Mouse (Mus musculus): Measurements from ENCODE around the gene Cherp. TPM values are rescaled to one million over a fixed set of nuclear protein-coding genes. Genes with fewer than 3 reads are reported as not detected.

Gene Cherp
- polyA plus RNA-seq (2016; fragmentation: Nextera tagmentation; extraction: Ambion mirVana) = 61.2 and 72.2 TPM in 2 replicates

DNA sequence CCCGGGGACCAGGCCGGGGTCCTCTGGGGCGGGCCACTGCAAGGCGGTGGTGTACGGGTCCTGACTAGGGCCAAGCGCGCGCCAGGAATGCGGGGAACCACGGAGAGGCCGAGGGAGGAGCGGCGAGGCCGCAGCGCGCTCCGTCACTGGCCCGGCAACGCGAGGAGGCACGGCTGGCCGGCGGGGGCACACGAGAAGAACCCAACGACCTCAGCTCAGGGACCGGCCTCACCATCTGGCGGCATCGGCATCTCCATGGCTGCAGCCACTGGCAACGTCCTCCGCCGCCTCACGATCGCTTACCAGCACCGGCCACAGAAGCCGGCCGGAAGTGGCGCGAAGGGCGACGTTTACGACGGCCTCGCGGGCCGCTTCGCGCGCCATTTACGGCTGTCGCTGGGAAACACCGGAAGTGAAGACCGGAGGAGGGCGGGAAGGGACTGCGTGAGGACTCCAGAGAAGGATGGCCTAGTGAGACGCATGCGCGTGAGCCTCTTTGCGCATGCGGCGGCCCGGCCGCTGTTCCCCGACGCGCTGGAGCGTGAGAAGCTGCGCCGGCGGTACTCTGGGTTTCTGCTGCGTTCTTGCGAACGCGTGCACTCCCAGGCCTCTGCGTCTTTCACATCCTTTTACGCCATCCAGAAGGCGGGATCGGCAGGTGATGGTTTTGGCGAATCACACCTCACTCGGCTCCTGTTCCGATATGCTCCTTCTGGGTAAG lies at the start of gene Cherp:
TSS of gene Cherp (minus strand) at position 401 of the 721 bp plus-strand sequence.
- peak within 1 kb of the TSS; percentile 84 for H3K9ac ChIP-seq (replicated peaks)
- peak within 1 kb of the TSS; percentile 83 for H3K27ac ChIP-seq
- WGBS = under 1% methylated on average over 80 of the region's 80 CpGs
- 0 out of 2 replicates have a peak, but pooled peaks cover 3% of the 10 kb centered on the region for H3K9me3 ChIP-seq
- H3K27me3 ChIP-seq = no peaks in the 10 kb centered on the region
- H3K4me1 ChIP-seq (replicated peaks) = peaks cover 18% of the 10 kb centered on the region
- peak within 1 kb of the TSS; percentile 98 for H3K4me2 ChIP-seq
- H3K4me3 ChIP-seq (replicated peaks) = peak within 1 kb of the TSS; percentile 89
- peak; percentile 93 for ATAC-seq (ENCODE audit: insufficient number of reproducible peaks, insufficient read depth, low FRiP score, low TSS enrichment, low read depth)
- peaks cover 49% of the 10 kb centered on the region for H3K36me3 ChIP-seq

DNA sequence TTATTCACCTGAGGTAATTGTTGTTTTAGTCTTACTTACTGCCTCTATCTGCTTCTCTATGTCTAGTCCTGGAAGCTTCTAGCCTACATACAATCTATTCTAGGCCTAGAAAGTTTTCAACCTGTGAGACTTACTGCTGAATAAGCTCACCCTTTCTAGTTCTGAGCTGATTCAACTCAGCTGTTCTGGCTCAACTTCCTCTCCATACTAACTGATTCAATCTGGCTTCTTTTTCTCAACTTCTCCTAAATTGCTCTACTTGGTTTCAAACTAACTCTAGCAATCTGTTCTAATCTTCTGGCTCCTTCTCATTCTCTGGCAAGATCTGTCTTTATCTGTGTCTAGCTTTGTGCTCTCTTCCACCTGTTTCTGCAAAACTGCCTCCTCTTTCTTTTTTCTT lies 46.9 kb upstream of the Cherp start:
- Histone ChIP-seq H3K9ac (replicated peaks) (no peak overlapping the region), H3K36me3 (peaks cover 17% of the 10 kb centered on the region), H3K27me3 (no peaks in the 10 kb centered on the region), H3K4me3 (replicated peaks) (no peak overlapping the region), H3K27ac (no peak overlapping the region), H3K4me1 (replicated peaks) (no peaks in the 10 kb centered on the region), H3K9me3 (no peaks in the 10 kb centered on the region), H3K4me2 (no peak overlapping the region)
- ATAC-seq (ENCODE audit: insufficient number of reproducible peaks, insufficient read depth, low FRiP score, low TSS enrichment, low read depth) = no peak

DNA sequence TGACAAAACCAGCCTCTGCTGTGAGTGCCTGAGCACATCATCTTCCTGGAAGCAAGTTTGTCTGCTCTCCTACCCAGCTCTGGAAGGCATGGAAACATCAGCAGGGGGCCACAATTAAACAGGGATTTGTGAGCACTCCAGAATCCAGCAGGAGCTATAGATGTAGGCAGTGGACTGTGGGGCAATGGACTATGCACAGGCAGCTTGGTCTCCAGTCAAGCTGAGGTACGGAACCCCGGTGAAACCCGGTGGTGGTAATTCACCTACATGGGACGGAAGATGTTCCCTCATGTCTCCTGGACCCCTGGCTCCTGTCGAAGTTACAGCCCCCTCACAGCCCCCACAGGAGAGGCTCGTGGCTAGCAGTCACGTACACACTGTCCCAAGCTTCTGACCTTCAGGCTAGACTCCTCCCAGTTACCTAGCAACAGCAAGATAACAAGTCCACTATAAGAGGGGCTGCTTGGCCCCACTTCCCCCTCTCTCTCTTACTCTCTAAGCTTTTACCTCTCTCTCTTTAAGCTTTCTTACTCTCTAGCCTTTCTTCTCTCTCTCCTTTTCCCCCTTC lies 42.5 kb upstream of the Cherp start:
- Histone ChIP-seq H3K36me3 (peaks cover 11% of the 10 kb centered on the region; the same call in 1 of the 2 replicates), H3K9me3 (no peaks in the 10 kb centered on the region), H3K4me1 (replicated peaks) (no peaks in the 10 kb centered on the region), H3K4me2 (no peak overlapping the region), H3K4me3 (replicated peaks) (no peak overlapping the region), H3K27me3 (no peaks in the 10 kb centered on the region), H3K9ac (replicated peaks) (no peak overlapping the region), H3K27ac (no peak overlapping the region)
- 82% methylated on average over 7 of the region's 7 CpGs for WGBS
- ATAC-seq (ENCODE audit: insufficient number of reproducible peaks, insufficient read depth, low FRiP score, low TSS enrichment, low read depth) = no peak

DNA sequence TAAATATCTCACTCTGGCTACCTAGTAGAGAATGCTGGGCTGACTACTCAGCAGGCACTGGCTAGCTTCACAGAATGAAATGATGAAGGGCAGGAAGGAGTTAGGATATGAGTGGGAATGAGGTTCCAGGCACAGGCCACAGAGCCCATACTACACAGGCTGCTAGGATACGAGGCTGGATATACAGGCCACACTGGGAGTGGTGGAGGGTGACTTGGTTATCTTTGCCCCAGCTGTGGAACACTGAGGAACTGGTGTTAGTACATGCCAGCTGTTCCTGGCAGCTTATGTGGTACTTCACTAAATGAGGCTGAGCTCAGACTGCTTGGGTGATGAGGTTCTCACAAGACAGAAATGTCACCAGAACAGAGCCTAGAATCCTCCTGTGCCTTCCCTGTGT lies 38.1 kb upstream of the Cherp start:
- no peak overlapping the region for H3K9ac ChIP-seq (replicated peaks)
- H3K4me3 ChIP-seq (replicated peaks) = no peak overlapping the region
- no peak overlapping the region for H3K27ac ChIP-seq
- no peaks in the 10 kb centered on the region for H3K27me3 ChIP-seq
- no peak overlapping the region for H3K4me2 ChIP-seq
- H3K4me1 ChIP-seq (replicated peaks) = peaks cover 3% of the 10 kb centered on the region; the same call in 1 of the 2 replicates
- WGBS = 100% methylated on average over 1 of the region's 1 CpGs
- no peaks in the 10 kb centered on the region for H3K9me3 ChIP-seq
- H3K36me3 ChIP-seq = peaks cover 3% of the 10 kb centered on the region; the same call in 1 of the 2 replicates
- no peak for ATAC-seq (ENCODE audit: insufficient number of reproducible peaks, insufficient read depth, low FRiP score, low TSS enrichment, low read depth)

DNA sequence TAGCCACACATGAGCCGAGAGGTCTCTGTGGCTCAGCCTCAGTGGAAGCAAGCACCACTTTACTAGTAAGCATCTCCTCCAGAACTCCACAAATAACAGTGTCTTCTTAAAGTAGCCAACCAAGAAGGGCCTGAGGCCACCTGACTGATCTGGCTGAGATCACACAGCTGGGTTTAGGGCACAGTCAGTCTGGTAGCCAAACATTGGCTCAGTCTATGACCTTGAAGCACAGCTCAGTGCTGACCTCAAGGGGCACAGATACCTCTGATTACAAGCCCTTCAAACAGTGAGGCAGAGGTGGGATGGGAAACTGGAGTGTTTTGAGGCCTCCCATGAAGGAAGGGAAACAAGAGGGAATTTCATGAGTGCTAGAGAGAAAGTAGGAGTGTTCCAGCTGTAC lies 37.6 kb upstream of the Cherp start:
- H3K9me3 ChIP-seq = no peaks in the 10 kb centered on the region
- no peak overlapping the region for H3K4me2 ChIP-seq

DNA sequence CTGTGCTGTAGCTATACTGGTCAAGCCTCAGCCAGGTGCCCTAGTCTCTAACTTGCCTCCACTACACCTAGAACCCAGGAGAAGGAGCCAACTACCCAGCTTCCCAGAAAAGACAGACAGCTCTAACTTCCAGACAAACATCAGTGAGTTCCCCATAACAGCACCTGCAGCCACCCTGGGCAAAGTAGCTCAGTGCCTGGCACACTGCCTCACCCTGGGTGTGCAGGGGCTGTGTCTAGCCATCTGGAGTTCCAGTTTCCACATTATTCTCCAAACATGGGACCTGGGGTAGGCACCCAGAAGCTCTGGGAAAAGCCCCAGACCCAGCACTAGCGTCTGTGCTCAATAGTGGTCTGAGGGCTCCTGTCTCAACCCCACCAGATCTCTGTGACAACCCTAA lies 32.5 kb upstream of the Cherp start:
- Histone ChIP-seq H3K27me3 (no peaks in the 10 kb centered on the region), H3K36me3 (peaks cover 16% of the 10 kb centered on the region; the same call in 1 of the 2 replicates), H3K4me3 (replicated peaks) (no peak overlapping the region), H3K9ac (replicated peaks) (no peak overlapping the region), H3K4me1 (replicated peaks) (peaks cover 11% of the 10 kb centered on the region; the same call in 1 of the 2 replicates), H3K4me2 (no peak overlapping the region), H3K9me3 (no peaks in the 10 kb centered on the region), H3K27ac (no peak overlapping the region)
- no peak for ATAC-seq (ENCODE audit: insufficient number of reproducible peaks, insufficient read depth, low FRiP score, low TSS enrichment, low read depth)
- WGBS = 74% methylated on average over 1 of the region's 1 CpGs

More for the DNA sequence above, 37.6 kb upstream of the Cherp start:
- Histone ChIP-seq H3K9ac (replicated peaks) (no peak overlapping the region), H3K4me3 (replicated peaks) (no peak overlapping the region), H3K27me3 (no peaks in the 10 kb centered on the region), H3K4me1 (replicated peaks) (peaks cover 3% of the 10 kb centered on the region; the same call in 1 of the 2 replicates), H3K36me3 (peaks cover 3% of the 10 kb centered on the region; the same call in 1 of the 2 replicates), H3K27ac (no peak overlapping the region)
- ATAC-seq (ENCODE audit: insufficient number of reproducible peaks, insufficient read depth, low FRiP score, low TSS enrichment, low read depth) = no peak
- 94% methylated on average over 1 of the region's 1 CpGs for WGBS

DNA sequence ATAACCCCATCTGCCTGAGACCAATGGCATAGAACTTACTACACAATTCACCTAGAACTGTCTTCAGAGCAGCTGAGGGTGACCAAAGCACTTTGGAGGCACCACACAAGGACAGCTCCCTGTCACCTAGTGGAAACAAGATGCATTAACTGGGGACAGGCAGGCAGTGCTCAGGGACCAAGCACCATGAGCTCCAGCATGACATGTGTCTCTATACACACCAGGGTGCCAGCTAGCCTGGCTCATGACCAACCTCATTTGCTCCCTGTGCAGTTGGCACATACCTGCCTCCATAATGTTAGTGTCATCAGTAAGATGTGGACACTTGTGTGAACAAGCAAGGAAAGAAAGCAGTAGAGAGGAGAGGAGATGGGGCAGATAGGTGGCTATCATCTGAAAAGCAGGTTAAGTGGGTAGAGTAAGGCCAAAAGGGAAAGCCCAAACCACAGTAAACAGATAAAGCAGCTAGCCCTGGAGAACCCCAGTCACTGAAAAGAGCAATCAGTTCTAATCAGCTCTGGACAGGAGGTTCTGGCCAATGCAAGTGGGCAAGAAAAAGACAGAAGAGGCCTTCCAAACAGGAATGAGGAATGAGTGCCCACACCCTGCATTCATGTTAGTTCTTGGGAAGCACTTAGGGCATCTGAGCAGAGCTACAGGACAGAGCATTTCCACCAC lies 29.8 kb upstream of the Cherp start:
- Histone ChIP-seq H3K27ac (no peak overlapping the region), H3K4me1 (replicated peaks) (peaks cover 8% of the 10 kb centered on the region; the same call in 1 of the 2 replicates), H3K9me3 (no peaks in the 10 kb centered on the region), H3K27me3 (no peaks in the 10 kb centered on the region), H3K36me3 (peaks cover 20% of the 10 kb centered on the region; the same call in 1 of the 2 replicates), H3K9ac (replicated peaks) (no peak overlapping the region), H3K4me2 (no peak overlapping the region), H3K4me3 (replicated peaks) (no peak overlapping the region)
- no peak for ATAC-seq (ENCODE audit: insufficient number of reproducible peaks, insufficient read depth, low FRiP score, low TSS enrichment, low read depth)

DNA sequence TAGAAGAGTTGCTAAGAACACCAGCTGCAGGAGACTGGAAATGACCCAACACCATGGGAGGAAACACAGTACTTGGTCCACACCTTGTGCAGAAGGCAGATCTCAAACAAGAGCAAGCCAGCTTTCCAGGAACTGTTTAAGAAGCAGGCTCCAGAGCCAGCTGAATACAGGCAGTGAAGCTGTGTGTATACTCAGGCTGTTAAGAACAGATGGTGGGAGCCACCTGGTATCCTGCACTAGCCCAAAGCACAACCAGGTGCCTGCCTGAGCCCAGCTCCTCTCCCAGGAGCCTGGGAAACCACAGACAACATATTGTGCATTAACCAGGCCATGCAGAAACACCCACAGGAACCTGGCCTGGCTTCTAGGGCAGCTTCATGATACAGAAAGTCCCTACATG lies 29.1 kb upstream of the Cherp start:
- no peaks in the 10 kb centered on the region for H3K27me3 ChIP-seq
- H3K4me1 ChIP-seq (replicated peaks) = peaks cover 8% of the 10 kb centered on the region; the same call in 1 of the 2 replicates
- peaks cover 24% of the 10 kb centered on the region; the same call in 1 of the 2 replicates for H3K36me3 ChIP-seq
- no peak for ATAC-seq (ENCODE audit: insufficient number of reproducible peaks, insufficient read depth, low FRiP score, low TSS enrichment, low read depth)
- no peak overlapping the region for H3K27ac ChIP-seq
- H3K9ac ChIP-seq (replicated peaks) = no peak overlapping the region
- H3K9me3 ChIP-seq = no peaks in the 10 kb centered on the region
- no peak overlapping the region for H3K4me3 ChIP-seq (replicated peaks)
- no peak overlapping the region for H3K4me2 ChIP-seq

DNA sequence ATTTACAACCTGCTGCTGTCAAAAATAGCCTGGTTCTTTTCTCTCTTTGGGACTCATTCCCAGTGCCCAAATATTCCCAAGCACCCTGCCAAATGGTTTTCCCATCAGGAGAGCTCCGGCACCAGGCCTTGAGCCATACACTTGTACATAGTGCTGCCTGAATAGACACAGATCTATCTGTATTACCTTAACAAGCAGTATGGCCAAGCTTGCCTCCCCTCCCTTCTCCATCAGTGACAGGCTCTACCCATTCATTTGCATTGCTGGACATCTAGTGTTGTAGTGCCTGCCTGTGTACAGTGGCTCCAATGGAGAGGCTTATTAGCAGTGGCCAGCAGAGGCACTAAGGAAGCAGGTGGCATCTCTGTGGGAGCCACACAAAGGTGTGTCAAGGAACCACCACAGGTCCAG lies 25.5 kb upstream of the Cherp start:
- Histone ChIP-seq H3K4me3 (replicated peaks) (no peak overlapping the region), H3K27me3 (no peaks in the 10 kb centered on the region), H3K9ac (replicated peaks) (no peak overlapping the region), H3K9me3 (no peaks in the 10 kb centered on the region), H3K27ac (no peak overlapping the region), H3K36me3 (peaks cover 53% of the 10 kb centered on the region), H3K4me1 (replicated peaks) (peaks cover 8% of the 10 kb centered on the region; the same call in 1 of the 2 replicates), H3K4me2 (no peak overlapping the region)
- no peak for ATAC-seq (ENCODE audit: insufficient number of reproducible peaks, insufficient read depth, low FRiP score, low TSS enrichment, low read depth)
- WGBS = 97% methylated on average over 1 of the region's 1 CpGs

DNA sequence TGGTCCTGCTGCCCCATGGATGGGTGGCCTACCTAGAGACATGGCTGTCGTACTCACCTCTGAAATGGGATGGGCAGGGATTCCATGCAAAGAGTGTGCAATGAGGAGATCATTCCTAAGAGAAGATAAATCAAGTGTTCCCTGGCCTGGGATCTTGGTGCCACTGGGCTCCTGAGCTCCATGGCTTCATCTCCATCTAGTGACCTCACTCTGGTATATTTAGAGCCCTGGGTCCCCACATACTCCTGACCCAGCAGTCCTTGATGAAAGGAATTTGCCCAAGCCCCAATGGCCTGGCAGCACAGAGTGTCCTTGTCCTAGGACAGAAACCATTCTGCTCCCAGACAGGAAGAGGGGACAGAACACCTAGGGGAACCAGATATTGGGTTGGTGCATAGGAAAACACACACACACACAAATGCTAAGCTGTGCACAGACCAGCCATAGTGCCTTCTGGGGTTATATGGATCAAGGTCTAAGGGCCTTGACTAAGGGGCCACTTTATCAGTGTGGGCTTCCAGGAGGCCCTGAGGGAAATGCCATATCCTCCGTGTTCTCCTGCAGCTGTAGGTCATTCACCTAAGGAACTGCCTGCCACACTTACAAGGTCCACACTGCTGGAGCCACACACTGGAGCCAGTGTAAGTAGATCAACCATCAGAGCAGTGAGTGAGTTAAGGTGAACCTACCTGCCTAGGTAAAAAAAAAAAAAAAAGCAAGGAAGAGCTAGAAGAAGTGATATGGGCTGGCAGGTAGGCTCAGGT lies 24.7 kb upstream of the Cherp start:
- Histone ChIP-seq H3K9ac (replicated peaks) (no peak overlapping the region), H3K36me3 (peaks cover 62% of the 10 kb centered on the region), H3K4me2 (no peak overlapping the region), H3K4me1 (replicated peaks) (peaks cover 8% of the 10 kb centered on the region; the same call in 1 of the 2 replicates), H3K9me3 (no peaks in the 10 kb centered on the region), H3K27me3 (no peaks in the 10 kb centered on the region), H3K4me3 (replicated peaks) (no peak overlapping the region), H3K27ac (no peak overlapping the region)
- 79% methylated on average over 2 of the region's 2 CpGs for WGBS
- ATAC-seq (ENCODE audit: insufficient number of reproducible peaks, insufficient read depth, low FRiP score, low TSS enrichment, low read depth) = no peak

DNA sequence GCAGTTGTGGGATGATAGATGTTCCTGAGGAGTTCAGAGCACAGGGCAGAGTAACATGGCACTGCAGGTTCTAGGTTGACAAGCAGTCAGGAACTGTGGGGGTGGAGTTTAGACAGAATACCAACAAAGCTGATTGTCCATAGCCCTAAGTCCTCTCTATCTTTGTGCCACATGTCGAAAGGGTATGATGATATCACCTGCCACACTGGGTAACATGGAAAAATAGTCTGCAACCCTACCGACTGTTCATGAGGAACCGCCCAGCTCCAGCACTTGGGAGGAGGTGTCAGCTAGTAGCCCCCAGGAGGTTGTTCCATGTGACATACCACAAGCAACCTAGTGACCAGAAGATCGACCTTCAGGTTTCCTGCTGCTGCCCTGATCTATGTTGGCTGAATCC lies 23.5 kb upstream of the Cherp start:
- H3K4me2 ChIP-seq = no peak overlapping the region
- H3K4me3 ChIP-seq (replicated peaks) = no peak overlapping the region
- no peak overlapping the region for H3K9ac ChIP-seq (replicated peaks)
- H3K27me3 ChIP-seq = no peaks in the 10 kb centered on the region
- peaks cover 8% of the 10 kb centered on the region for H3K4me1 ChIP-seq (replicated peaks)
- H3K9me3 ChIP-seq = no peaks in the 10 kb centered on the region
- peaks cover 59% of the 10 kb centered on the region for H3K36me3 ChIP-seq
- H3K27ac ChIP-seq = no peak overlapping the region
- ATAC-seq (ENCODE audit: insufficient number of reproducible peaks, insufficient read depth, low FRiP score, low TSS enrichment, low read depth) = no peak
- 91% methylated on average over 4 of the region's 4 CpGs for WGBS

Data from limb, embryonic 12.5 days (tissue).